Mouse (Mus musculus): ENCODE results near the gene Mpeg1. TPM values are rescaled to one million over a fixed set of nuclear protein-coding genes. Genes with fewer than 3 reads are reported as not detected.

Mpeg1 gene
- total and polyA plus RNA-seq, 3 experiments, result 43.8 to 270 (median 68.0) TPM

DNA sequence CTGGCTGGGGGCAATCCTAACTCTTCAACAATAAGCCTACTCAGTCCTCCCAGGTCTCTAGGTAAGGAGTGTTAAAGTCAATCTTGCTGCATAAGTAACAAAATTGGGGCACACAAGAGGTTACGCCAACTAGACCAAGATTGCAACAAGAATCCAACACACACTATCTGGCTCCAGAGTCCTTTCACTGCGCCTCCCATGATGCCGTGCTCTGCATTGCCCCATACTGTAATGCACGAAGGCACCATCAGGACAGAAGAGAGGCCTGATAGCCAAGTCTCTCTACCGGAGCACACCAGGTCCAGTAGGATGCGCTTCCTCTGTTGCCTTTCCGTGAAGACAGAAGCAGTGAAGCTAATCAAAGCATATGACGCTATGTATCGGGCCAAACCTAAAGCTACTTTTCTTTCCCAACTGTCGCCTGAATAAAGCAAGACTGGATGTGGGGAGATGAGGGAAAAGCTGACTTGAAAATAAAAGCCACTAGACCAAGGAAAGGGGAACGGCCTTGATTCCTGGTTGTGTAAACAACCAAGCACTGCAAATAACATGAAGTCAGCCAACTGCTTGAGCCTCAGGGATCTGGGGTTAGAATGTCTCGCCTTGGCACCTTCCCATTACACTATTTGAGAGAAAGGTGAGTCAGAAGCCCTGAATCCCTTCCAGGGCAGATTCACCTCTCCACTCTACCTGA, 27.1 kb downstream of the Mpeg1 start:
- peaks cover 77 to 100% of the 10 kb centered on the region in 2 experiments for H3K36me3 ChIP-seq (replicated peaks in 1 of 2; ENCODE audit: control insufficient read depth in 1 of 2, insufficient read depth in 1 of 2, low read length in 1 of 2)
- no peak overlapping the region for H3K27ac ChIP-seq (ENCODE audit: insufficient read depth, low read depth)
- H3K79me2 ChIP-seq (replicated peaks; ENCODE audit: control insufficient read depth, extremely low read depth, insufficient read depth, poor library complexity, severe bottlenecking), result no peaks in the 10 kb centered on the region
- no peaks in the 10 kb centered on the region for H3K27me3 ChIP-seq (replicated peaks)
- peaks cover 0 to 49% of the 10 kb centered on the region in 2 experiments; a peak in 3 of 4 replicates for H3K4me1 ChIP-seq (ENCODE audit: control insufficient read depth in 1 of 2, insufficient read depth in 2 of 2)
- H3K9me3 ChIP-seq (replicated peaks; ENCODE audit: low read length), result no peaks in the 10 kb centered on the region
- TF ChIP-seq SIN3A (IDR thresholded peaks at IDR 0.05; ENCODE audit: low read length) (no peak), UBTF (IDR thresholded peaks at IDR 0.05; ENCODE audit: low read depth, low read length) (no peak), CHD1 (IDR thresholded peaks at IDR 0.05; ENCODE audit: low read depth, low read length) (no peak)
- in situ Hi-C loops (cut with MboI; ENCODE audit: low pct_ligation_motif_present, low pct_unique_long_range_greater_than_20kb, low sequenced_read_pairs), result loop anchor here (25.0 kb wide), 1 partner anchor 475 kb away; no protein-coding TSS in a partner anchor
- H3K9ac ChIP-seq (ENCODE audit: insufficient read depth, low read depth), result no peak overlapping the region
- no peak overlapping the region for H3K4me2 ChIP-seq (ENCODE audit: insufficient read depth, low read depth, poor library complexity, severe bottlenecking)
- dilution Hi-C loops (cut with MboI; ENCODE audit: extremely low pct_ligation_motif_present, extremely low pct_unique_long_range_greater_than_20kb, low sequenced_read_pairs), result no loop called here
- DNase-seq (ENCODE audit: extremely low read depth), result no peak
- H3K4me3 ChIP-seq (replicated peaks in 1 of 3; ENCODE audit: low read depth in 2 of 3, low read length in 2 of 3, poor library complexity in 1 of 3), result no peak overlapping the region

DNA sequence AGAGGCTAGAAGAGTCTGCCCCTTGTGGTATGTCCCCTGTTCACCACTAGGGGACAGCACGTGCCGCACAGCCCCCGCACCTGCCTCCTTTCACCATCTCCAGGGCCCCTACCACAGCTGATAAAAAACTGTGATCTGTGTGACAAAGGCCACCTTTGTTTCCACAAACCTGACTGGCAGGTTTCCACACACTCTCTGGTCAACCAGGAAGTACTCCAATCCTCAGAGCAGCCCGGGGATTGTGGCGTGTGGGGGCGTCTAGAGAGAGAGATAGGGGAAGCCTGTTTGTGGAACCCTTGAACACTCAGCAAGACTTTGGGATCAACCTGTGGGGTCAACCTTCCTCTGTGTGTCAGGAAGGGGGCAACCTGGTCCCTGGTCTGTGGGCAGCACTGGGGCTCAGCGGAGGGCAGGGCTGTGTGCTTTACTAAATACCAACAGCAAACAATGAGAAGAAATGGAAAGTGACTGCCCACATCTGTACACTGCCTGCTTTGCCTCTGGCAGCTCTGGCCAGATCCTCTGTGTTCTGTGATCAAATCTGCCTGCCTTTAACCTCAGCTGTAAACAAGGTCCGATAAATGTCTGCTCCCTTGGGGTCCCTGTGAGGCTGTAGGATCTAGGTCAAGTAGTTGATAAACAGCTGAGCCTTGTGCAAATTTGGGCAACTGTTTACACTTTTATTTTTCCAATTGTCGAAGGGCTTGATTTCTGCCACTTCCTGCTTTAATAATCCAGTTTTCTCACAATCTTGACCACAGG, 27.8 kb downstream of the Mpeg1 start:
- Histone ChIP-seq H3K27ac (ENCODE audit: insufficient read depth, low read depth) (no peak overlapping the region), H3K27me3 (replicated peaks) (no peaks in the 10 kb centered on the region), H3K9ac (ENCODE audit: insufficient read depth, low read depth) (no peak overlapping the region), H3K4me1 (ENCODE audit: control insufficient read depth in 1 of 2, insufficient read depth in 2 of 2) (peaks cover 0 to 48% of the 10 kb centered on the region in 2 experiments; a peak in 3 of 4 replicates), H3K79me2 (replicated peaks; ENCODE audit: control insufficient read depth, extremely low read depth, insufficient read depth, poor library complexity, severe bottlenecking) (no peaks in the 10 kb centered on the region; the same call in 1 of the 2 replicates), H3K4me2 (ENCODE audit: insufficient read depth, low read depth, poor library complexity, severe bottlenecking) (no peak overlapping the region), H3K9me3 (replicated peaks; ENCODE audit: low read length) (no peaks in the 10 kb centered on the region), H3K4me3 (replicated peaks in 1 of 3; ENCODE audit: low read depth in 2 of 3, low read length in 2 of 3, poor library complexity in 1 of 3) (no peak overlapping the region), H3K36me3 (replicated peaks in 1 of 2; ENCODE audit: control insufficient read depth in 1 of 2, insufficient read depth in 1 of 2, low read length in 1 of 2) (peaks cover 70 to 96% of the 10 kb centered on the region in 2 experiments)
- no peak for DNase-seq (ENCODE audit: extremely low read depth)
- dilution Hi-C loops (cut with MboI; ENCODE audit: extremely low pct_ligation_motif_present, extremely low pct_unique_long_range_greater_than_20kb, low sequenced_read_pairs) (no loop called here), in situ Hi-C loops (cut with MboI; ENCODE audit: low pct_ligation_motif_present, low pct_unique_long_range_greater_than_20kb, low sequenced_read_pairs) (loop anchor here (25.0 kb wide), 1 partner anchor 476 kb away; no protein-coding TSS in a partner anchor)
- TF ChIP-seq CHD2 (IDR thresholded peaks at IDR 0.05; ENCODE audit: low read length) (no peak), CTCF (conservative IDR thresholded peaks at IDR 0.05 in 1 of 2, IDR thresholded peaks at IDR 0.05 in 1 of 2; ENCODE audit: low read depth in 2 of 2, low read length in 2 of 2) (peak; percentile 74 to 79), BHLHE40 (IDR thresholded peaks at IDR 0.05; ENCODE audit: low read depth, low read length) (peak; percentile 94), MAX (IDR thresholded peaks at IDR 0.05; ENCODE audit: low read length) (peak; percentile 43; the same call in 1 of the 2 replicates), SMC3 (IDR thresholded peaks at IDR 0.05; ENCODE audit: low read depth, low read length) (peak; percentile 58), MYC (IDR thresholded peaks at IDR 0.05; ENCODE audit: low read depth, low read length) (no peak)

DNA sequence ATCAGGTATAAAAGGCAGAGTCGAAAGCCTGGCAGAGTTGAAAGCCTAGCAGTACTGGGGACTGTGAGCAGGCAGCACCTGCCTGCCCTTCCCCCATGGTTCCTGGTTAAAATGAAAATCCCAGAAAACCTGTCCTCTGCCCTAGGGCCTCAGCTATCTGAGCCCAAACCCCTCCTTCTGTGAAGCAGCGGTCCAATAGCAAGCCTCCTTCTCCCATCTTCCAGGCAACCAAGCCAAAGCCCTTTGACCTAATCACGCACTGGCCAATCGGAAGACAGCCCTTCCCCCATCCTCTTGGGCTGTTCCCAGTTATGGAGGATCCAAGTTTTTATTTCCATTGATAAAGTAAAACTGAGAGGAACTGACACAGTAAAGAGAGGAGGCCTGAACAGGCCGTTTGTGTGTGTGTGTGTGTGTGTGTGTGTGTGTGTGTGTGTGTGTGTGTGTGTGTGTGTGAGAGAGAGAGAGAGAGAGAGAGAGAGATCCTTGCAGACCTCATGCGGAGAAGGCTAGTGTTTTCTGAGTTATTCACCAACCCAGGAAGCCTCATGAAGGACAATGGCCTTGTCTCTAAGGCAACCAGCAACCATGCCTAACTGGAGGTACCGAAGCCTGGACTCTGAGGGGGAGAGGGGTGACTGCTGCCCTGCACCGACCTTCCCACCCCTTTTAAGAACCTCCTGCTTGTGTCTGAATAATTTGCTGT, 28.5 kb downstream of the Mpeg1 start:
- no peak overlapping the region for H3K4me2 ChIP-seq (ENCODE audit: insufficient read depth, low read depth, poor library complexity, severe bottlenecking)
- peaks cover 65 to 96% of the 10 kb centered on the region in 2 experiments for H3K36me3 ChIP-seq (replicated peaks in 1 of 2; ENCODE audit: control insufficient read depth in 1 of 2, insufficient read depth in 1 of 2, low read length in 1 of 2)
- no peaks in the 10 kb centered on the region for H3K27me3 ChIP-seq (replicated peaks)
- H3K4me1 ChIP-seq (ENCODE audit: control insufficient read depth in 1 of 2, insufficient read depth in 2 of 2), result peaks cover 0 to 46% of the 10 kb centered on the region in 2 experiments; a peak in 3 of 4 replicates
- H3K79me2 ChIP-seq (replicated peaks; ENCODE audit: control insufficient read depth, extremely low read depth, insufficient read depth, poor library complexity, severe bottlenecking), result no peaks in the 10 kb centered on the region; the same call in 1 of the 2 replicates
- no peak overlapping the region for H3K9ac ChIP-seq (ENCODE audit: insufficient read depth, low read depth)
- H3K27ac ChIP-seq (ENCODE audit: insufficient read depth, low read depth), result no peak overlapping the region
- TF ChIP-seq ZNF384 (IDR thresholded peaks at IDR 0.05; ENCODE audit: low read depth, low read length) (no peak), USF2 (conservative IDR thresholded peaks at IDR 0.05; ENCODE audit: low read depth, low read length) (no peak), GABPA (IDR thresholded peaks at IDR 0.05; ENCODE audit: insufficient replicate concordance, low read depth, low read length) (no peak), MYC (IDR thresholded peaks at IDR 0.05; ENCODE audit: low read depth, low read length) (no peak), NELFE (IDR thresholded peaks at IDR 0.05; ENCODE audit: low read depth, low read length) (no peak), SIN3A (IDR thresholded peaks at IDR 0.05; ENCODE audit: low read length) (no peak), CHD2 (IDR thresholded peaks at IDR 0.05; ENCODE audit: low read length) (no peak)
- no peaks in the 10 kb centered on the region for H3K9me3 ChIP-seq (replicated peaks; ENCODE audit: low read length)
- DNase-seq (ENCODE audit: extremely low read depth), result no peak
- in situ Hi-C loops (cut with MboI; ENCODE audit: low pct_ligation_motif_present, low pct_unique_long_range_greater_than_20kb, low sequenced_read_pairs), result loop anchor here (25.0 kb wide), 1 partner anchor 477 kb away; no protein-coding TSS in a partner anchor
- dilution Hi-C loops (cut with MboI; ENCODE audit: extremely low pct_ligation_motif_present, extremely low pct_unique_long_range_greater_than_20kb, low sequenced_read_pairs), result no loop called here
- H3K4me3 ChIP-seq (replicated peaks in 1 of 3; ENCODE audit: low read depth in 2 of 3, low read length in 2 of 3, poor library complexity in 1 of 3), result no peak overlapping the region
